Mouse (Mus musculus): ENCODE data around the gene Gpc6.

Gene Gpc6

DNA sequence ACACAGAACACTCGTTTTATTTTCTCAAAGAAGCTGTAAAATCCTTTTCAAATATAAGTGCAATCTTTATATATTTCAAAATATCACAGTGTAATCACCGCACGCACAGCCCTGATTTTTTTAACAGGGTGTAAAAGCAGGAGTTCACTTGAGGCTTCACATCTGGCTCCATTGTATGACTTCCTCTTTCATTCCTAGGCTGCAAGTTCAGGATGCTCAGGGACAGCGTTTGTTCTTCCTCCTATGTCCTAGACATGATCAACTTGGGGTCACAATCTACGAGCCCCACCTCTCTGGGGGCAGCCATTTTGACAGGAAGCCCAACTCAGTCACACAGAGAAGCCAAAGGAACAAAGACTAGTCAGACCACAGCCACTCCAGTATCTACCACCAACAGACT, 1094.2 kb downstream of the Gpc6 start:
- no peak for DNase-seq (ENCODE audit: low spot score)

- DNase-seq (ENCODE audit: low spot score), result no peak
Observed at GRCm38 (mm10) chr14:118021867-118022543, 1096.9 kb downstream of the Gpc6 start.

Data from testis, postnatal 14 days (tissue).